Comparison of ENCODE assay signal across 27 mouse cellular contexts in the genomic region with DNA sequence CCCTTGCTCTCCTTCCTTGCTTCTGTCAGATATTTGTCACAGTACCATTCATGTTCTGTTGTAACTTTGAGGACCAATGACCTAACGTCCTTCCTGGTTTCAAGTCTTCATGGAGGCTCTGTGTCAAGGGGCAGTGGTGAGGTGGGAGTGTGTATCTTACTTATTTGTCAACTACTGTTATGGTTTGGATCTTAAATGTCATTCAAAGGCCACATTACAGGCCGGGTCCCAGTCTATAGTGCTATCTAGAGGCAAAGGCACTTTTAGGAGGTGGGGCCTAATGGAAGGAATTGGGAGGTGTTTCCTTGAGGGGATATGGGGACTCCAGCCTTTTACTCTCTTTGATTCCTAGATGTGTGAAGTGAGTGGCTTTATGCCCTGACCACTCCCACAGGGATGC.
"Had no signal": no experiment of that assay in that cellular context is flagged by ENCODE, and none has a peak within 500 bp of the region (broad histone marks: within the 10 kb centered on the region; RNA-seq: fewer than 3 reads in every experiment).

No protein-coding gene starts in this region.

- H3K4me3 ChIP-seq: embryonic facial prominence, embryonic 10.5 days; embryonic facial prominence, embryonic 12.5 days; embryonic facial prominence, embryonic 13.5 days; embryonic facial prominence, embryonic 15.5 days; erythroblast, embryonic 14.5 days; forebrain, embryonic 10.5 days; forebrain, embryonic 12.5 days; forebrain, embryonic 13.5 days; forebrain, embryonic 15.5 days; gastrocnemius, adult 2 months had no signal

- H3K27me3 ChIP-seq: embryonic facial prominence, embryonic 12.5 days; embryonic facial prominence, embryonic 13.5 days; embryonic facial prominence, embryonic 15.5 days; forebrain, embryonic 12.5 days; forebrain, embryonic 13.5 days; forebrain, embryonic 15.5 days had no signal

- H3K36me3 ChIP-seq: embryonic facial prominence, embryonic 10.5 days; embryonic facial prominence, embryonic 12.5 days; embryonic facial prominence, embryonic 13.5 days; embryonic facial prominence, embryonic 15.5 days; forebrain, embryonic 10.5 days; forebrain, embryonic 12.5 days; forebrain, embryonic 15.5 days had no signal

- H3K4me2 ChIP-seq: embryonic facial prominence, embryonic 12.5 days; embryonic facial prominence, embryonic 13.5 days; embryonic facial prominence, embryonic 15.5 days; forebrain, embryonic 12.5 days; forebrain, embryonic 13.5 days; forebrain, embryonic 15.5 days had no signal

- H3K27ac ChIP-seq: embryonic facial prominence, embryonic 10.5 days; embryonic facial prominence, embryonic 12.5 days; embryonic facial prominence, embryonic 13.5 days; embryonic facial prominence, embryonic 15.5 days; forebrain, embryonic 10.5 days; forebrain, embryonic 12.5 days; forebrain, embryonic 13.5 days; forebrain, embryonic 15.5 days; gastrocnemius, adult 2 months had no signal

- H3K9ac ChIP-seq: embryonic facial prominence, embryonic 12.5 days; embryonic facial prominence, embryonic 13.5 days; embryonic facial prominence, embryonic 15.5 days; forebrain, embryonic 12.5 days; forebrain, embryonic 13.5 days; forebrain, embryonic 15.5 days; forebrain, postnatal 0 days had no signal

- H3K4me1 ChIP-seq: embryonic facial prominence, embryonic 12.5 days; forebrain, embryonic 15.5 days had no signal

- H3K9me3 ChIP-seq: embryonic facial prominence, embryonic 10.5 days; embryonic facial prominence, embryonic 12.5 days; embryonic facial prominence, embryonic 13.5 days; embryonic facial prominence, embryonic 15.5 days; forebrain, embryonic 10.5 days; forebrain, embryonic 12.5 days; forebrain, embryonic 13.5 days; forebrain, embryonic 15.5 days had no signal

- ATAC-seq: forebrain, embryonic 13.5 days; forebrain, embryonic 14.5 days; forebrain, embryonic 15.5 days; forebrain, embryonic 16.5 days; forebrain, postnatal 0 days had no signal

- DNase-seq: cerebellum, adult 18-20 months; cerebellum, adult 2 months; cerebellum, adult 8-10 months; cerebellum, adult 9-10 months; cerebellum, adult 9-11 months; cerebellum, postnatal 14 days; cerebellum, postnatal 25 days; cerebellum, postnatal 36 days; embryo, embryonic 11 days; forebrain, postnatal 0 days; gastrocnemius, adult 2 months; gastrocnemius, postnatal 10 days; gastrocnemius, postnatal 14 days; gastrocnemius, postnatal 25 days; gastrocnemius, postnatal 36 days; heart, adult 18-20 months had no signal
